Mouse (Mus musculus): ENCODE measurements around the gene Ppp2r5e. TPM values are rescaled to one million over a fixed set of nuclear protein-coding genes. Genes with fewer than 3 reads are reported as not detected.

Gene Ppp2r5e
- polyA plus RNA-seq, 1 experiment from 2014 or later: 12.5 TPM

- WGBS: 62% methylated on average over 9 of the region's 9 CpGs
- H3K27ac ChIP-seq: no peak overlapping the region
- H3K4me2 ChIP-seq: no peak overlapping the region
Observed at GRCm38 (mm10) chr12:75412964-75413363, 183.1 kb downstream of the Ppp2r5e start.

More at GRCm38 (mm10) chr12:75412964-75413363, 183.1 kb downstream of the Ppp2r5e start:
- no peak overlapping the region for H3K4me3 ChIP-seq (replicated peaks)
- no peaks in the 10 kb centered on the region for H3K36me3 ChIP-seq
- ATAC-seq (ENCODE audit: insufficient read depth, low FRiP score, low read depth): no peak
- no peaks in the 10 kb centered on the region for H3K27me3 ChIP-seq (replicated peaks)
- H3K4me1 ChIP-seq: no peaks in the 10 kb centered on the region
- no peaks in the 10 kb centered on the region for H3K9me3 ChIP-seq
- no peak overlapping the region for H3K9ac ChIP-seq

Other genes starting within 250 kb of the Ppp2r5e start
- not detected in 2 replicates for gene Gphb5, start 179.5 kb downstream of the Ppp2r5e start, polyA plus RNA-seq (2015; fragmentation: Nextera tagmentation; extraction: Ambion mirVana)
- gene Wdr89, start 73.3 kb upstream of the Ppp2r5e start, polyA plus RNA-seq (2015; fragmentation: Nextera tagmentation; extraction: Ambion mirVana): 10.8 and 16.8 TPM in 2 replicates
- 21.9 and 23.4 TPM in 2 replicates for gene Sgpp1, start 139.5 kb upstream of the Ppp2r5e start, polyA plus RNA-seq (2015; fragmentation: Nextera tagmentation; extraction: Ambion mirVana)
- 49.2 and 53.1 TPM in 2 replicates for gene Syne2, start 221.9 kb upstream of the Ppp2r5e start, polyA plus RNA-seq (2015; fragmentation: Nextera tagmentation; extraction: Ambion mirVana)

Measured in stomach, embryonic 15.5 days (tissue).